Mouse (Mus musculus): ENCODE results near the gene Mapkapk2.

Mapkapk2 gene

DNA sequence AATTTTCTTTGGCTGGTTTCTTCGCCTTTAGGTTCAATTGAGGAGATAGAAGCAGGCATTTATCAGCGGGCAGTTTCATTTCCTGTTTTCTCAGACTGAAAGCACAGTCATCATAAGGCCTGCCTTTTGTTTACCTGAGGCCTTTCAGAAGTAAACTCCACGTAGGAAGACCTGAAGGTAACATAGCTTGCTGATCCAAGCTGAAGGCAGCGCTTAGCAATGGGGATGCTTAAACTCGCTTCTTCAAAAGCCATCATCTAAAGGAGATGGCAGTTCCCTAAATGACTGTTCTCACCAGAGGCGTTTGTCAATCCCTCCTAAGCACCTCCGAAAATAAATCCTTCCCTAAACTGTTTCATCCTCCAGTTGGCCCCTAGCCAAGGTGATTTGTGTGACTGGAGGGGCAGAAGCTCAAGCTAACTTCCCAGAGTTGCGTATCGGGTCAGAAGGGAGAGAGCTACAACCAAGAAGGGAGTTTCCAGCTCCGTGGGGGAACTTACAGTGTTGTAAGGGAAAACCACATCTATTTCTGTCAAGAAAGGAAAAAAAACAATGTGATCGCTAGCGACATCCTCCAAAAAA, 13.0 kb upstream of the Mapkapk2 start:
- no peak for DNase-seq (ENCODE audit: low spot score in 2 of 2)

DNA sequence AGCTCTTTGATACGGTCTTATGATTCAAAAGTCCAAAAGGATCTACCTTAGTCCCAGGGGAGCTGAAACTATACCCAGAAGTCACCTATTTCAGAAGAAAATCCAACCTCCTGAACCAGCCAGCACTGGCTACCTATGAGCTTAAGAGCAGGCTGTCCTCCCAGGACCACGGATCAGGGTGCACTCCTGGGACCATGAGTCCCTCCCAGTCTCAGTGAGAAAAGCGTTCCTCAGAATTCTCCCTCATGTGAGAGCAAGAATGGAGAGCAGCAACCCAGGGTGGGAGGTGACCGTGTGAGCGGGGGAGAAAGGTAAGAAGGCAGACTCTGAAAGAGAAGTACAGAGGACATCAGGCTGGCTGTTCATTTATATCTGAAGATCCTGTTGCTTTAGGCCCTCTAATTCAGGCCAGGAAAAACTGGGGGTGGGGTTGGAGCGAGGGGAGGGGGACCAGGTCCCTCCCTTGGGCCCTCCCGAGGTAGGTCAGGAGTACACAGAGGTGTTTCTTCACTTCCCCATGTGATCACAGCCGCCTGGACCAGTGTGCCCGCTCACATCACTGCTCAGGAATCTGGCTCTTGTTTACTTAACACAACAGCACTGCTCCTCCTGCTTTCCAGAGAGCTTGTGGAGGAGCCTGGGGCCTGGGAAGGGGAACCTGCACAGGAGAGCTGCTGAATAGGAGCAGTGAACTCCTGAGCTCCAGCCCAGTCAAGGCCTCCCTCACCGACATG, 10.1 kb upstream of the Mapkapk2 start:
- no peak for DNase-seq (ENCODE audit: low spot score in 2 of 2)

DNA sequence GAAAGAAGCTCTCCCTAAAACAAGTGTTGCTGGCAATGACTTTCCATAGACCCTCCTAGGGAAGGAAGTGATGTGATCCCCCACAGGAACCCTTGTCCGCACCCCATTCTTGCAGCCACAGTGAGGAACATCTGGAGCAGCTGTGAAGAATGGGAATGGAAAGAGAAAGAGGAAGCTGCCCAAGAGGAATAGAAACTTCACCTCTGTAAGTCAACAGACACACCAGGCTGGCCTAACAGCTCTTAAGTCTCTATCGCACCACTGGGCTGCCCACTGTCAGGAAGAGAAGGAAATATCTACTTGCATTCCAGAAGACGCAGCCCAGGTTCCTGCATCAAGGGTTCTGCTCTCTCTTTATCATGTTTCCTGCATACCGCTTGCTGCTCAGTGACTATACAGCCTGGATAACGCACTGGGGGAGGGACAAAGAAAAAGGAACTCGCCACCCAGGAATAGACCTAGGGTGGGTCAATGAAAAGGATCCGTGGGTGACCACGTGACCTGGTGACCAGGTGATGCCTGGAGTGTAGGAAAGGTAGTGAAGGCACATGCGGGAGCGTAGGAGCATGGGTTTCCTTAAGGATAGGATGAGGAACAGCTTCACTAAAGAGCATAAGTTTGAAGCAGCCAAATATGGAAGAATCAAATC, 6.3 kb upstream of the Mapkapk2 start:
- no peak for DNase-seq (ENCODE audit: low spot score in 2 of 2)

DNA sequence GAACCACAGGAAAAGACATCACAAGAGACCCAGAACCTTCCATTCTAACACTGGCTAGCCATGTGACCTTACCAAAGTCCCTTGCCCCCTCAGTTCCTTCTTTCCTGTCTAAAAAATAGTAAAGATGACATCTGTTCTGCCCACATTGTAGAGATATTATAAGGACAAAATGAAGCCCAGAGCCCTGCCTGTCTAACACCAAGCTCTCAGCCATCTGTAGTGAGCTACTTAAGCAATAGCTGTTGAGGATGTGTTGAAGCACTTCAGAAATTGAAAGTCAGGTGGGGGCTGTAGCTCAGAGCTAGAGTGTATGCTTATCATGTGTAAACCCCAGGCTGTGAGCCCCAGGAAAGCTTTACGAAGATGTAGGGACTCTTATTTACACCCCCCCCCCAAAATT, 3.2 kb upstream of the Mapkapk2 start:
- no peak for DNase-seq (ENCODE audit: low spot score in 2 of 2)

DNA sequence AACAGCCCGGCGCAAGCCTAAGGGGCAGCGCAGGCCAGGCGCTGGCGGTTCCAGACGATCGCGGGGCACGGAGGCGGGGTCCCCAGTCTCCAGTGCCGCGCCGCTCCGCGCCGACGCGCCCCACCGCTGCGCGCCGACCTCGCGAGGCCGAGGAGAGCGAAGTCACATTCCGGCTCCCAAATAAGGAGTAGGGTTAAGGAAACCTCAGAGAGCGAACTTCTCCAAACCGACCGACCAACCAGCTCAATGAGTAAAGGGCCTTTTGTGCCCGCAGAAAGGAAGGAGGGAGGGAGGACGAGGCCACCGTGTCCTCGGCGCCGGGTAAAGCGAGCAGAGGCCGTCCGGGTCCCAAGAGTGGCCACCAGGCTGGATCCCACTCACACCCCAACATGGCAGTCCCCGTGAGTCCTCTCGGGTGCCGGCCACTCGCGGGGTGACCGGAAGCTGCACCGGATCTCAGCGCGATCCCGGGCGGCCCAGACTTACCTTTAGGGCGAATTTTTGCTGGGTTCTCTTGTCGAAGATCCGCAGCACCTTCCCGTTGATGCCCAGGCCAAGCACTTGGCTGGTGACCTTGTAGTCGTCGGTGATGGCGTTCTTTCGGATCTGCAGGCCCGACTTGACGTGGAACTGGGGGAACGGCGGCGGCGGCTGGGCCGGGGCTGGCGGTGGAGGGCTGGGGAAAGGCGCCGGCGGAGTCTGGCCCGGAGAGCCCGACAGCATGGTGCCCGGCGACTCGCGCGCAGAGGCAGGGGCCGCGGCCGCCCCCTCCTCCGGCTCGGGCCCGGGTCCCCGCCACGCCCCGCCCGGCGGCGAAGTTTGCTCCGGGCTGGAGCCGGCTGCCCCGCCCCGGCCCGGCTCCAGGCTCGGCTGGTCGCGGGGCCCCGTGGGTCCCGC, 575 bp downstream of the Mapkapk2 start:
- no peak for DNase-seq (ENCODE audit: low spot score in 2 of 2)

DNA sequence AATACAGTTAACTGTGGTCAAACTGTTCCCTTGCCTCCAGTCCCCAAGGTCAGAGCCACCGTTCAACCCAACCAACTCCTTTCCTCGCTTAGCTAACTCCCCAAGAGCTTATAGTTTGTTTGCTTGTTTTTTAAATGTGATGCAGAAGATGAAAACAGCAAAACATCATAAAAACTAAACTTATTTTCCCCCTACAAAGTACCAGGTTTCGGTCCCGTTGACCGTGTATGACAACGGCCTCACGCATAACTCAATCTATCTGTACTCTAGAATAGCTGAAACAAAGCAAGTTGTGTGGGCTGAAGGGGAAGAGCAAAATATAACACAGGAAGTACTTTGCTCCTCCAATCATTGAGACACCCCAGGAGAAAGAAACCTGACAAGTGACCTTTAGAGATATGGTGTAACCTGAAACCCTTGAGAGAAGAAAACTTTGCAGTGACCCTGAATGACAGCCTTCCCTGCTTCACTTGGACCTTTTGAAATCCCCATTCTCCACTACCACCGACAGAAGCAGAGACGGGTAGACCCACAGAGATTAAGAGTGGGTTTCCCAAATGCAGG, 1.4 kb downstream of the Mapkapk2 start:
- DNase-seq (ENCODE audit: low spot score in 2 of 2) = no peak

DNA sequence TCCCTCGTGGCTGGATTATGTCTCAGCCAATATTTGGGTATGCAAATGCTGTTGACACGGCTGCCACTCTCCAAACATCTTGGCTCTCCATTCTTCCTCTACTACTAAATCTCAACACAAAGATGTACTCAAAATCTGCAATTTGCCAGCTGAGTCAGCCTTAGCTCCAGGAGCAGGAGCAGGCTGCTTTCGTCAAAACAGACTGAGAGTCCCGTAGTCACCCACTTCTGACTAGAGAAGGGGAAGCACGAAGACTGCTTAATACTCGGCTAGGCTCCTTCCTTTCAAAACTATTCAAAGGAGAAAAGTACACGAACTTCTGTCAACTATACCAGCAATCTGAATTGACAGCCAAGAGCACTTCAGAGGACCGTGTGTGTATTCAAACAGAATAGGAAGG, 2.1 kb downstream of the Mapkapk2 start:
- no peak for DNase-seq (ENCODE audit: low spot score in 2 of 2)

DNA sequence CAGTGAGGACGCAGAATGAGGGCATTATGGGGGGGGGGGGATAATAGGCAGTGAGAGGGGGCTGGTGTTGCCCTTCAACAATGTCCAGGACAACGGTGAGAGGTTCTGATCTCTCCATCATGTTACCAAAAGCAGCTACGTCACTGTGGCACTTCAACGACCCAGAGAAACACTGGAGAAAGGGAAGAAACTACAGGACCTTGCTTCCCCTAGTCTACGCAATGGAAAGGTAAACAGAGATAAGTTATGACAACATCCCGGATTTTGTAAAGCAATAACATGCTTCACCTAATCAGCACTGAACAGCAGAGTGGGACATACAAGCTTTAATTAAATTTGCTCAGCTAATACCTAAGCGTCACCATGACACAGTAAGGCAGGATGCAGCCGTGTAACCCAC, 3.7 kb downstream of the Mapkapk2 start:
- DNase-seq (ENCODE audit: low spot score in 2 of 2) = no peak

DNA sequence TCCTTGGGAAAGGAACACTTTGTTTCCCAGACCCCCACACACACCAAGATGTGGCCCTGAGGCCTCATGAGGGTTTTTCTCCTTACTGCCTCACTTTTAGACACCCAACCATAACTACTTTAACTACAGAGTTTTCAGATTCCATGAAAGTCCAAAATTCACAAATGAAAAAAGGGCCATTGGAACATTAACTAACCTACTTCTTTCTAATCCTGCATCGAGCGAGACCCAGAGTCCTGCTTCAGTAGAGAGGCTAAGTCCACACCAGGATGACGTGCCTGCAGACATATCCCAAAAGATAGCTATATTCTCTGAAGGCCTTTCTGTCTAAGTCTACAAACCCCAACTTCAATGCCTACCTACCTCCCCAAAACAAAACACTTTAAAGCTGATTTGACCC, 4.8 kb downstream of the Mapkapk2 start:
- DNase-seq (ENCODE audit: low spot score in 2 of 2) = no peak

DNA sequence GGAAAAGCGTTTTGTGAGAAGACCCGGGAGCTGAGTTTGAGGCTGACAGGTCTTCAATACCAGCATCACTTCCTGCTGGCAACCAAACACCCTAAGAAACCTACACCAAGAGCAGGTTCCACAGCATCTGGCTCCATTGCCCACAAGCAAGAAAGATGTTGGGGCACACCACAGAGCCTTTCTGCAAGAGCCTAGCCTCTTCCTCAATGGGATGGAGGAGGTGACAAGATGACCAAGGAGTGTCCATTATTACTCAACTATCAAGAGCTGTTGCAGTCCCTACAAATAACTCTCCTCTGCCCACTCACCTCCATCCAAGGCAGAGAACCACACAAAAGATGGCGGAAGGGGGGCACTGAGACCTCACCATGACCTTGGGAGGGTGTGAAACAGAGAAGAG, 5.5 kb downstream of the Mapkapk2 start:
- no peak for DNase-seq (ENCODE audit: low spot score in 2 of 2)

DNA sequence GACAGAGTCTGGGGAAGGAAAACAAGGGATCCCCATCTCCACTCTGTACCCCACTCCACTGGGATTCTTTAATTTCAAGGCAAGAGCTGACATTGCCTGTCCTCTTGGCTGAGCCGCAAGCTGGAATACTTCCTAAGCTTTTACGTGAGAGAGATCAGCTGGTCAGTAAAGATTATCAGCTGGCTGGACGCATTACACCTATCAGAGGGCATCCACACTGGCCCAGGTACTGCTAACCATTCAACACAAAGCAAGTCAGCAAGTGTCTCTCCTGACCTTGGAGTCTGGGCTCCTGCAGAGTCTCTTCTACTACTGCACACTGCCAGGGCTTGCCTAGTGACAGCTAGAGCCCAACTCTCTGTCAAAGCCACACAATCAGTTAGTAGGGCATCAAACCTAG, 6.1 kb downstream of the Mapkapk2 start:
- DNase-seq (ENCODE audit: low spot score in 2 of 2) = no peak

DNA sequence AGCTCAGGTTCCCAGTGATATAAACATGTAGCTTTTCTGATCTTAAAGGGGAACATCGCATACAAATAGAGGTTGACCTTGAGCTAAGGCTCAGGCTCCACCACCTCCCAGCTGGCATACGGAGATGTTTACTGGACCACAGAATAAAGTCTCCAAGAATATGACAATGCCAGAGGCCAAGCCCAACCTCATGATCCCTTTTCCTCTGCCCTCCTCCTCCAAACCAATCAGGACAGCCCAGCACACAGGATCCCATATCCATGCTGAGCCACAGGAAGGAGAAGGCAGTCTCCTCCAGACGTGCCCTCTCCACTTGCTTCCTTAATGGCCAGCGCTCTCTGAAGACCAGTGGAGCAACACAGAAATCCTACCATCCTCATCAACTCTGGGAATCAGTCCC, 6.7 kb downstream of the Mapkapk2 start:
- DNase-seq (ENCODE audit: low spot score in 2 of 2) = no peak

DNA sequence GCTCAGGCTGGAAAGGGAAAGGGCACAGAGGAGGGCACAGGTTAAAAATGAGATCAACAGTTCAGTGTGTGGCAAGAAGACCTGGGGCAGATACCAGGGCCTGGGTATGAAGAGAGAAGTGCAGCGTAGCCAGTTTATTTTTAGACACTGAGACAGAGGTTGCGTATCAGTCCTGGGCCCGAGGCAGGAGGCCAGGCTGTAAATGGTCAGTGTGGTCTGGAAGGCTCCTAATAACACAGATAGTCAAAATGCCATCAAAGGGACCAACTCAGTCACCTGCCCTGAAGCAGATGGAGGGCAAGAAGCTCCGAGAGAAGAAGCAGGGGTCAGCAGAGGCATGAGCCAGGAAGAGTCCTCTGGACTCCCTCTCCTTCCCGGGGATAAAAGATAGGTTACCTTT, 7.4 kb downstream of the Mapkapk2 start:
- DNase-seq (ENCODE audit: low spot score in 2 of 2) = no peak

DNA sequence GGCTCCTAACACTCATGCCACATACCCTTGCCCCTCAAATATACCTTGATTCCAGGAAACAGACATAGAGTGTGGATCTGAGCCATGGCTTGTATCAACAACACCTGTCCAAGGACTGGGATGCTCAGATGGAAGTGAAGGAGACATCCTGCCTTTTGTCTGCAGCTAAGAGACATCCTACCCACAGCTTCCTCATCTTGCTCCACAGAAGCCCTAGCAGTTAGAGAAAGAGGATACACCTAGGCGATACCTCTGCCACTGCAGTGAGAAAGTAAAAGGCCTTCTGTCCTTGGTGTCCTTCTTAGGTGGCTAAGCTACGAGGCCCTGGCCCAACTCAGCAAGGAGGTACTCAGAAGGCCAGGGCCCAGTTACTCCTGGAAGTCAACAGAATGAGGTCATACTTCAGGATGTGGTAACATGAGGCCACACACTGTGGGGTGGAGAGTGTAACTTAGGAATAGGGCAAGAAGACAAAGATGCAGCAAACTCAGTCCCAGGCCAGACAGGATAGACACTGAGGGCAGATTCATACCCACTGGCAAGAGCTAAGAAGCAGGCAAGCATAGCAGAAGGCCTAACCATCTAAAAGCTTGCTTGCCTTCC, 8.0 kb downstream of the Mapkapk2 start:
- DNase-seq (ENCODE audit: low spot score in 2 of 2) = no peak

DNA sequence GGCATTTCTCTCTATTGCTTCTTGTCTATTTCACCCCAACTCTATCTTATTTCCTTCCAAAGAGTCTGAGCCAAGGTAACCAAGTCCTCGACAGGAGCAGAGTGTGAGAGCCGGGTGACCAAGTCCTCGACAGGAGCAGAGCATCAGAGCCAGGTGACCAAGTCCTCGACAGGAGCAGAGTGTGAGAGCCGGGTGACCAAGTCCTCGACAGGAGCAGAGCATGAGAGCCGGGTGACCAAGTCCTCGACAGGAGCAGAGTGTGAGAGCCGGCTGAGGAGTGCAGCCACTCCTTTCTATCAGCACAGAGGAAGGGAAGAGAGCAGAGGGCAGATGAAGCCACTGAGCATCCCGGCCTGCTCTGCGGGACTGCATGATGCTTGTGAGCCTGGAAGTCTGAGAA, 9.1 kb downstream of the Mapkapk2 start:
- no peak for DNase-seq (ENCODE audit: low spot score in 2 of 2)

DNA sequence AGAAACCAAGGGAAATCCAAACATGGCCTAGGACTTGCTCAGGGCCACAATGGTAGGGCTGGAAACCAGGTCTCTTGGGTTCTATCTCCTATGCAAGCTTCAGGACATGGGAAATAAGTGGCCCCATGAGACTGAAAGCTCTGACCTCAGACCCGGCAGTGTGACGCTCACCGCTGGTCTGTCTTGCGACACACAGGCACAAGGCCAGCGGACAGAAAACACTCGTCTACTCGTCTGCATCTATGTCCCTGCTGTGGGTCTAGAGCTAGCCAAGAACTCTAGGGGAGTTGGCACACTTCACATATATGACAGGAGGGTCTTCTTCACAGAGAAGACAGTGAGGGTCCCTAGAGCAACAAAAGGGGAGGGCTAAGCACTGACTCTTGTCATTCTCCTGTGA, 10.7 kb downstream of the Mapkapk2 start:
- no peak for DNase-seq (ENCODE audit: low spot score in 2 of 2)

DNA sequence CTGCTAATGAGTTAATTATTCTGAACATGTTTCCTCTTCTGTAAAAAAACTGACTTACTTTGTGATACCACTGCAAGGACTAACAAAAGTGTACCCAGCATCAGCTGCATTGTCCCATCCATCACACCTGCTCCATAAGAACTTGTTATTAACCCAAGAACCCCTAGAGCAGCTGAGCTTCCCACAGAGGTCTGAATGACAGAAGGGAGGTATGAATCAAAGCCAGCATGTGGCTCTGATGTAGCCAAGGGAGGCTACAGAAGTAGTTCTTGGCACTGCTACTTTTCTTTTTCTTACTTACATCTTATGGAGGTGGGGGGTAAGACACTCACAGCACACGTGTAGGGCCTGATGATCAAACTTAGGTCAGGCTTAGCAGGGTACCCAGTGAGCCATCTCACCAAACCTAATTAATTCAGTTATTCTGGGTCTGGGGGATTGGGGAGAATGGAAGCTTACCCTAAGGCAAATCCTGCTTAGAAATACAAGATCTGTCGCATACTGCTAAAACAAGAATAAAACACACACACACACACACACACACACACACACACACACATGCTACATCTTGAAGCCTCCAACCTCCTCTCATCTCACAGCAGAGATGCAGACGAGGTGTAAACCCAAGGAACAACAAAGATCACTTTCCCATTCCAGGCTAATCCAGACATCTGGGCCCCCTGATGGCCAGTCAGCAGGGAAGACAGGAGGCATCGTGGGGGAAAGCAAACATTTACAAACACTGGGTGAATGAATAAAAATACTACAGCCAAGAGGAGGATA, 11.5 kb downstream of the Mapkapk2 start:
- no peak for DNase-seq (ENCODE audit: low spot score in 2 of 2)

DNA sequence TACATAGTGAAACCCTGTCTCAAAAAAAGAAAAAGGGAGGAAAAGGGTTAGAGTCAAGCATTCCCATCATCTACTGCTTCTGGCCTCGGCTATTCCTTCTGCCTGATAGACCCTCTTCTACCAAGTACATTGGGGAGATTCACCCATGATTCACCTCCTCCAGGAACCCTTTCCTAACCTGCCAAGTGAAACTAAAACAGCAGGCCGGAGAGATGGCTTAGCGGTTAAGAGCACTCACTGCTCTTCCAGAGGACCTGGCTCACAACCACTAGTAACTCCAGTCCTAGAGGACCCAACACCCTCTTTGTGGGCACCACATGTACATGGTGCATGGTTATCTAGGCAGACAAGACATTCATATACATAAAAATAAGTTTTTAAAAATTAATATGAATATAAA, 12.4 kb downstream of the Mapkapk2 start:
- no peak for DNase-seq (ENCODE audit: low spot score in 2 of 2)

DNA sequence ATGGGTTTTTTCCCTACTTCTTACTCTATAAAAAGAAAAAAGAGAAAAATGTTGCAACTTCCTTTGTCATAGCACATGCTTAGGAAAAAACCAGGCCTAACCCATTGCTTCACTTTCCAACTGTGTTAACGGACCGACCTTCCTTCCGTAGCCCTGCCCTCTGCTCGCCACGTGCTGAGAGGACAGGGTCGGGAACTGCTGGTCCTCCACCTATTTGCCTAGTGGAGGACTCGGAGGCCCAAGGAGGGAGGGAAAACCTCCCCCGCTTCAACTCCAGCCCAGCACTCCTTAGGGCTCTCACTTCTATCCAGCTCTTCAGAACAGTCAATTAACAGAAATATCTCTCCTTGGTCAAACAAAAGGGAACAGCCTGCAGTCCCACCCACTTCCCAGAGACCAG, 13.3 kb downstream of the Mapkapk2 start:
- DNase-seq (ENCODE audit: low spot score in 2 of 2) = no peak

DNA sequence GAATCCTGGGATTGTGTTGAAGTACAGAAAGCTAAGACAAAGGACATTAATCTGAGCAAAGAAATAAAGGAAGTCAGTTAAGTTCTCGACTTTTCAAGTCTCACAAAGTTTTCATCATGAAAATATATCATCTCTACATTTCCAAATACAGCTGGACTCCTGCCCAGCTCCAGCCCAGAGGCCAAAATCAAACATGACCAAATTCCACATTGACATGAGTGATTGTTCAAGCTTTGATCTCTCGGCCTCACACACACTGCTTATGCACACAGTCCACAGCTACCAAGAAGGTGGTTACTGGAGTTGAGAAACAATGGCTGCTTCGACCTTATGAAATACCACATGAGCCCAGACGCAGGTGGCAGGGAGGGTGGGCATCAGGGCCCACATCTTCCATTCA, 14.0 kb downstream of the Mapkapk2 start:
- no peak for DNase-seq (ENCODE audit: low spot score in 2 of 2)

DNA sequence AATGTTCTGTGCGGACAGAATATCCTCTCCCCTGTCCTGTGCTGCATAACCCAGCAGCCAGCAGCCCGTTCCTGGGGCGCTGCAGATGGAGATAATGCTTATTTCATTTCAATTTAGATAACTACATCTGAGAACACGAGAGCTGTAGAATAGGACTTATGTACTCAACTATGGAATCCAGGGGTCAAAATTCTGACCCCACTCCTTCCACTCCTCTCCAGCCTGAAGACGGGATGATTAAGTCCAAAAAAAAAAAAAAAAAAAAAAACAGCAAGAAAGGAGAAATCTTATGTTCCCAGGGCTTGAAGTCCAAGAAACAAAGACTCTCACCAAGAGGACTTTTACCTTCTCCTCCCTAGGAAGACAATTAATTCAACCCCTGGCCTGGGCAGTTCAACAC, 14.5 kb downstream of the Mapkapk2 start:
- no peak for DNase-seq (ENCODE audit: low spot score in 2 of 2)
